Mouse (Mus musculus) thymus, adult 2 months (tissue): ENCODE measurements around the gene BC051019. TPM values are rescaled to one million over a fixed set of nuclear protein-coding genes. Genes with fewer than 3 reads are reported as not detected.

Experiments used
- DNase-seq: peaks from one replicate; pipeline ENCODE4 v3.0.0; 2021
- H3K27ac ChIP-seq: fragments of 200-500 bp; 2 replicates; pipeline ENCODE4 v1.5.1; 2012; ENCODE audit warnings: low read length, control low read depth; ENCODE audit not compliant: control insufficient read depth, insufficient read depth
- H3K27me3 ChIP-seq: fragments of 200-500 bp; 2 replicates; pipeline ENCODE4 v1.6.1; 2012; ENCODE audit warnings: mild to moderate bottlenecking, low read length, moderate library complexity, mixed read lengths; ENCODE audit not compliant: control insufficient read depth, insufficient read depth
- H3K36me3 ChIP-seq: fragments of 200-500 bp; 2 replicates; pipeline ENCODE4 v1.6.1; 2012; ENCODE audit warnings: mild to moderate bottlenecking, low read length, moderate library complexity; ENCODE audit not compliant: control insufficient read depth, insufficient read depth
- H3K4me1 ChIP-seq: fragments of 200-500 bp; replicated peaks from 2 replicates; pipeline ENCODE4 v1.6.1; 2012; ENCODE audit warnings: low read length; ENCODE audit not compliant: control insufficient read depth, insufficient read depth
- H3K4me3 ChIP-seq: fragments of 200-500 bp; 2 replicates; pipeline ENCODE4 v1.5.1; 2012; ENCODE audit warnings: mild to moderate bottlenecking, low read length, control low read depth, moderate library complexity; ENCODE audit not compliant: control insufficient read depth, insufficient read depth
- CTCF ChIP-seq: fragments of 200-500 bp; IDR thresholded peaks from 2 replicates; pipeline ENCODE4 v1.5.1; 2012; ENCODE audit warnings: mild to moderate bottlenecking, control low read depth, low read length, moderate library complexity, borderline replicate concordance; ENCODE audit not compliant: control insufficient read depth, poor library complexity, insufficient read depth; ENCODE audit errors: extremely low read depth
- POLR2A ChIP-seq: fragments of 200-500 bp; IDR thresholded peaks from 2 replicates; pipeline ENCODE4 v1.6.1; 2012; ENCODE audit warnings: mild to moderate bottlenecking, low read length, control low read depth, moderate library complexity; ENCODE audit not compliant: control insufficient read depth, poor library complexity, insufficient read depth; ENCODE audit errors: extremely low read depth
- WGBS: fragments of 180-500 bp; shearing (Covaris S2); methylation state at CpG from one replicate; pipeline ENCODE4 v1.1.7; 2018; 5-methylcytosine and 5-hydroxymethylcytosine counted together
- polyA plus RNA-seq: library from polyadenylated mRNA; depleted of rRNA; stranded (reverse); fragments of >200 nt; gene quantifications from 2 replicates; pipeline ENCODE4 v1.2.3, GENCODE M21; 2012; rRNA removed

The BC051019 gene
- polyA plus RNA-seq, 1 experiment, result 0.43 TPM

GRCm38 (mm10) chr7:109666664-109667063, 57.0 kb downstream of the BC051019 start:
- no peak overlapping the region for H3K4me3 ChIP-seq
- no peak overlapping the region for H3K27ac ChIP-seq
- no peaks in the 10 kb centered on the region for H3K36me3 ChIP-seq
- 0 out of 2 replicates have a peak, but pooled peaks cover 3% of the 10 kb centered on the region for H3K4me1 ChIP-seq
- H3K27me3 ChIP-seq, result peaks cover 5% of the 10 kb centered on the region; the same call in 1 of the 2 replicates
- TF ChIP-seq POLR2A (no peak), CTCF (no peak)
- DNase-seq, result no peak
- 79% methylated on average over 5 of the region's 5 CpGs for WGBS

GRCm38 (mm10) chr7:109662626-109663025, 61.0 kb downstream of the BC051019 start:
- Histone ChIP-seq H3K36me3 (no peaks in the 10 kb centered on the region), H3K27me3 (no peaks in the 10 kb centered on the region), H3K4me3 (no peak overlapping the region), H3K4me1 (no peaks in the 10 kb centered on the region), H3K27ac (no peak overlapping the region)
- no peak for DNase-seq
- 90% methylated on average over 4 of the region's 4 CpGs for WGBS
- no peak for TF ChIP-seq CTCF
- TF ChIP-seq POLR2A, result no peak

Other genes starting within 250 kb of the BC051019 start
- gene Trim66, start 215.7 kb downstream of the BC051019 start, polyA plus RNA-seq, result 0.48 and 0.49 TPM in 2 replicates
- 429 and 436 TPM in 2 replicates for gene Rpl27a, start 204.7 kb downstream of the BC051019 start, polyA plus RNA-seq
- gene St5, start 20.2 kb downstream of the BC051019 start, polyA plus RNA-seq, result 20.8 and 21.7 TPM in 2 replicates
- 13.8 and 14.6 TPM in 2 replicates for gene Akip1, start 20.2 kb downstream of the BC051019 start, polyA plus RNA-seq
- gene Ascl3, start 7.9 kb upstream of the BC051019 start, polyA plus RNA-seq, result 0.70 and 1.1 TPM in 2 replicates
- gene Tmem9b, start 29.0 kb upstream of the BC051019 start, polyA plus RNA-seq, result 38.8 and 45.3 TPM in 2 replicates
- gene Nrip3, start 58.2 kb upstream of the BC051019 start, polyA plus RNA-seq, result 0.08 and 0.29 TPM in 2 replicates
- 0.06 and 0.34 TPM in 2 replicates for gene Scube2, start 141.8 kb upstream of the BC051019 start, polyA plus RNA-seq
- gene Dennd5a, start 236.6 kb upstream of the BC051019 start, polyA plus RNA-seq, result 35.0 and 44.0 TPM in 2 replicates